Mouse (Mus musculus): ENCODE measurements around the gene Lypla2. TPM values are rescaled to one million over a fixed set of nuclear protein-coding genes. Genes with fewer than 3 reads are reported as not detected.
"Not testable (repeated sequence)": the region's sequence is repeated elsewhere in the genome, so short reads cannot be mapped to it uniquely, and the experiment has no call there.

The Lypla2 gene
- polyA plus RNA-seq, 3 experiments from 2014 or later = 61.2 to 78.8 (median 65.5) TPM

- no peak for ATAC-seq
These were observed 25.6 kb downstream of the Lypla2 start for GRCm38 (mm10) chr4:135946659-135947301.

GRCm38 (mm10) chr4:135946278-135946658 is 26.2 kb downstream of the Lypla2 start, which contains the start of gene Hmgcl:
Gene Hmgcl, plus strand, starts transcription at chr4:135946448.
- peak; percentile 98 for ATAC-seq

GRCm38 (mm10) chr4:135945706-135946105 is 26.7 kb downstream of the Lypla2 start:
- no peak for ATAC-seq

- no peak for ATAC-seq
These were observed 29.0 kb downstream of the Lypla2 start for GRCm38 (mm10) chr4:135943389-135943788.

DNA sequence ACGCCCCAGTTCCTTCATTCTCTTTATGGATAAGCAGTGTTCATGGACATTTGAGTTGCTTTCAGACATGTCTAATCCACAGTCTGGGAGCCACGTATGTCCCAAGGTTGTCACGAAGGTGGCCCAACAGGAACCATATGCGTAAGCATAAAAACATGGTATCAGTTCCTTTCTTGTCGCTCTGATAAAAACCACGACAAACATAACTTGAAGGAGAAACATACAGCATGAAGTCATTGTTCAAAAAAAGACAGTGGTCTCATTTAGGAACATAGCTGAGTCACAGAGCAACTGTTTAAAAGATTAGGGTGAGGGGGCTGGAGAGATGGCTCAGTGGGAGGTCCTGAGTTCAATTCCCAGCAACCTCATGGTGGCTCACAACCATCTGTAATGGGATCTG is 30.2 kb downstream of the Lypla2 start:
- ATAC-seq = no peak

GRCm38 (mm10) chr4:135941026-135941425 is 31.4 kb downstream of the Lypla2 start:
- ATAC-seq = not testable (repeated sequence)

DNA sequence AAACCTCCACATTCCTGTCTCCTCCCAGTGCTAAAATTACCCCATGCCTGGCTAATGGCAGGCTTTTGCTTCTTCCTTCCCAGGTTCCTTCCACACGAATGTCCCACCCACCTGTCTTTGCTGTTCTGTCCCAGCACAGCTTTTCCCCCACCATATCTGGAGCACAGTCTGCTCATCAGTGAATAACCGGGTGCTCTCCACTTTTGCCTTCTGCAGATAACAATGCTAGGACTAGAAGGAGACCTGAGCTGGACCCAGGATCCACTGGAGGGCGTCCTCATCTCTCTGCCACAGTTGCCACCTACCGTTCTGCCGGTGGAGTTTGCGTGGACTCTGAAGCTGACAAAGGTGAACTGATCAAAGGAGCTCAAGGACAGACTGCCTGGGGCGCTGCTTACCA is 33.6 kb downstream of the Lypla2 start:
- no peak for ATAC-seq

- ATAC-seq = no peak
These were observed 36.9 kb downstream of the Lypla2 start for GRCm38 (mm10) chr4:135935502-135935901.

DNA sequence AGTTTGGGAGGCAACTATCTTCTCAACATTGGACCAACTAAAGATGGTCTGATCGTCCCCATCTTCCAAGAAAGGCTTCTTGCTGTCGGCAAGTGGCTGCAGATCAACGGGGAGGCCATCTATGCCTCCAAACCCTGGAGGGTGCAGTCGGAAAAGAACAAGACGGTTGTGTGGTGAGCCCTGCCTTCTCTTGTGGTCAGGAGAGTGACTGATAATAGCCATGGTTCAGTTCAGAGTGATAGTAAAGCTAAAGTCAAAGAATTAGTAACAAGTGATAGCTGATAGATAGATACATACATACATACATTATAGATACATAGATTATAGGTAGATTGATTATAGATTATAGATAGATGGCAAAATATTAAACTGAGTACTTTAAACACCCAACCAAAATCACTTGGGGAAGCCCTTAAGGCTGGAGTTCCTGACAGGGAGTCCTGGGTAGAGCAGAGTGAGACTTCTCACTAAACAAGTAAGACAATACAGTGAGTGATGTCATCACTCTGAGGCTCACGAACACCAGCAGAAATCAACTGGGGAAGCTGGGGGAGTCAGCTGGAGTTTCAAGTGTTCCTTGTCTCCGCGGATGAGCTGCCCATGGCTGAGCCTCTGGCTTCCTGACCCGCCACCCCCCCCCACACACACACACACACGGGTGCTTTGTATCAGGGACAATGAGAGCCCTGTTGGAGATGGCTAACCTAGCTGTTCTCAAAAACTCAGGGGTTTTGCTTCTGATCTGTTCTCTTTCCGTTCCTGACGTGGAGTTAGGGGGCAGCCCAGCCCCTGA is 37.5 kb downstream of the Lypla2 start:
- ATAC-seq = no peak

- peak; percentile 52 for ATAC-seq
These were observed 40.6 kb downstream of the Lypla2 start for GRCm38 (mm10) chr4:135931832-135932231.

- ATAC-seq = no peak
These were observed 42.2 kb downstream of the Lypla2 start for GRCm38 (mm10) chr4:135930239-135930638.

DNA sequence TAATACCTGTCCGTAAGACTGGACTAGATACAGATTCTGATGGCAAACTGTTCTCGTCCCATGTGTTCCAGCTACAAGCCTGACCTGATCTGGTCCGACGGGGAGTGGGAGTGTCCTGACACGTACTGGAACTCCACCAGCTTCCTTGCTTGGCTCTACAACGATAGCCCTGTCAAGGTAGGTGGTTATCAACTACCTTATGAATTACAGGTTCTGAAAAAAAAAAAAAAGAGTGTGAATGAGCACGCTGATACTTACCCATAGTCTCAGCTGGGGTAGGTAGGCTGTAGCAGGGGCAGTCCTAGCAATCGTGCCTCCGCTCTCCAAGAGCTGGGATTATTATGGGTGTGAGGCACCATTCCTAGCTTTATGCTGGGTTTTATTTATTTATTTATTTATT is 42.6 kb downstream of the Lypla2 start:
- no peak for ATAC-seq

GRCm38 (mm10) chr4:135929405-135929804 is 43.0 kb downstream of the Lypla2 start:
- ATAC-seq = no peak

GRCm38 (mm10) chr4:135928376-135928775 is 44.0 kb downstream of the Lypla2 start:
- ATAC-seq = no peak

DNA sequence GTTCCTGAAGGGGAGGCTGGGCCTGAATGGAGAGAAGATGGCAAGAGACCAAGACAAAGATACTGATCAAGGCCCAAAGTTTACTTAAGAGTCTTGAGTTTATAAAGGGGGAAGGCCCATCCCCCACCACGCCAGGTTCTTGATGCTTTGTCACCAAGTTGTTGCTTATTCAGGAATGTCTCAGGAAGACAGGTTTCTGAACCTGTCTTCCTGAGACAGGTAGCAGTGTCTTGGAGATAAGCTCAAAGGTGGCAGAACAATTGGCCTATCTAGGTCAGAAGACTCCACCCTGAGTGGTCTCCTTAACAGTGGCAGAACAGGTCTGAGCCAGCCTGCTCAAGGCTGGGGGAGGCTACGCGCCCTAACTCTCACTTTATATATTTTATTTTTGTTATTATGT is 45.6 kb downstream of the Lypla2 start:
- ATAC-seq = no peak

DNA sequence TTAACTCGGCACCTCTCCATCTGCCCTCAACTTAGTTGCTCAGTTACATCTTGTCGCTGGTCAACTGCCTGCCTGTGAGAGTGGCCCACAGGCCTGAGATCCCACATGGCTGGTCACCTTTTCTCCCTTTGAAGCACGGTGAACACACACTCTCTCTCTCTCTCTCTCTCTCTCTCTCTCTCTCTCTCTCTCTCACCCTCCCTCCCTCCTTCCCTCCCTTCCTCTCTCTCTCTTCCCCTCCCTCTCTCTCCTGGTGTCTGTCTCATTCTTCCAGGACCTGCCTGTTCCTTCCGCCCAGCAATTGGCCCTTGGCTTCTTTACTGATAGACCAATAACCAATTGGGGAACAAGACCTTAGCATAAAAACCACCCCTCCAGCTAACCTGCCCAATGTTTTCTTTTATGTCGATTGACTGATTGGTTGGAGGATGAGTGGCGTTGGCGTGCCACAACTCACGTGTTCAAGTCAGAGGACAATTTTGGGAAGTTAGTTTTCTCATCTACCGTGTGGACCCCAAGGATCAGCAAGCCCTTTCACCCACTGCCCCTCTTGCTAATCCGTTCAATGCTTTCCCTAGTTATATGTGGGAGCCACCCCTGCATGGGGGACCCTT is 46.1 kb downstream of the Lypla2 start:
- no peak for ATAC-seq

- ATAC-seq = no peak
These were observed 47.1 kb downstream of the Lypla2 start for GRCm38 (mm10) chr4:135925341-135925740.

- no peak for ATAC-seq
These were observed 48.0 kb downstream of the Lypla2 start for GRCm38 (mm10) chr4:135924418-135924817.

DNA sequence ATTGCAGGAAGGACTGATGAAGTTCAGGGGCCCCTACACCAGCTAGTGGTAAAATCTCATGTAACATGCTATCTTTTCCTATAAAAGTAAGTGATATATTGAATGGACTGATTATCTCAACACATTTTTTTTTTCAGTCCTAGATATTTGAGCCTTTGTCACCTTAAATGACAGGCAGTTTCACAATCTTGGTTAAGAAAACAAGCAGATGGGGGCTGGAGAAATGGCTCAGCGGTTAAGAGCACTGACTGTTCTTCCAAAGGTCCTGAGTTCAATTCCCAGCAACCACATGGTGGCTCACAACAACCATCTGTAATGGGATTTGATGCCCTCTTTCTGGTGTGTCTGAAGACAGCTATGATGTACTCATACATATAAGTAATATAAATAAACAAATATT is 50.2 kb downstream of the Lypla2 start:
- ATAC-seq = no peak

DNA sequence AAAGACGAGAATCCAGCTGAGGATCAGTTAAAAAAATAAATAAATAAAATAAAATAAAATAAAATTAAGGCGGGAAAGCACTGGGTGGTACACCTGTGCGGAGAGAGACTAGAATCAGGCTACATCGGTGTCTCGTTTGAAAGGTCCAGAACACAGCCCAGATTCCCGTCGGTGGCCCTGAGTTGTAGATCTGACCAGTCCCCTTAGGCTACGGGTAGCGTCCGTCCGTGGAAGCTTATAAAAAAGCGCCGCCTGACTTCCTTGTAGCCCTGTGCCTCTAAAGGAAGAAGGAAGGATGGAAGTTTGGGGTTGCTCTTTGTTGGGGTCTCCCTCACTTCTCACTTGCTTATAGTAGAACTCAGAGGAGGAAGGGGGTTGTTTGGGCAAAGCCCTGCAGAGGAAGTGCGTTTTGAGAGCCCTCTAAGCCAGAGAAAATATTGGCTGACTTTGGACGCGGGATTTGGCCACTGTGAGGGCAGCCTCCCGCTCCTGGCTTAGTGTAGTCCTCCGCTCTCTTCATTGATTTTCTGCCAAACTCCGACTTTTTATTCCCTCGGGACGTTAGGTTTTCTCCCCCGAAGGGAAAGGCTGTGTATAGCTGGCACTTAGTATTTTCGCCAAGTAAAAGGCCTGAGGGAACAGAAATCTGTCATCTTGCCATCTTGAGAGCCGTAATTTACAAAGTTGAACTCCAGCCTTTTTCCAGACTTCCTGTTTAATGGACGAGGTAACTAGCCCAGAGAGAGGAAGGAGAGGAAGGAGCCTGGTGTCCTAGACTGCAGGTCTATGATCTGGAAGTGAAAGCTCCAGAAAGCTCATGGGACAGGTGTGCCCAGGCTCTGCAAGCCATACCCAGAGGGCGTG is 50.9 kb downstream of the Lypla2 start:
- no peak for ATAC-seq

- ATAC-seq = peak; percentile 92
These were observed 51.9 kb downstream of the Lypla2 start, which contains the start of gene Fuca1 for GRCm38 (mm10) chr4:135920304-135921241. Gene Fuca1, plus strand, starts transcription at chr4:135920735.

DNA sequence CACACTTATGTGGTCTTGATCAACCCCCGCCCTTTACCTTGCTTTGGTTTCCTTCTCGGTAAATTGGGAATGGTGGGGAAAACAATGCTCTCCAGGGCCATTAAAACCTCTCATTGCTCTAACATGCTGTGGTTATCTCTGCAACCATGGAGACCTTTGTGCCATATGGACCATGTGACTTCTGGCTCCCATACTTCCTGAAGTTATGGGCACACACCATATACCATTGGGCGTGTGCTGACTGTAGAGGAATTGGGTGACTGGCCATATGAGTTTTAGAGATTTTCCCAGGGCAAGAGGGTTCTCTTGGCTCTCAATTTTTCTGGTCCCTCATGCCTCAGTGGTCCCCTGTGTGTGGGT is 53.2 kb downstream of the Lypla2 start:
- no peak for ATAC-seq
